Mouse (Mus musculus) G1E-ER4 (cell line): Measurements from ENCODE around the gene Psmd5. TPM values are rescaled to one million over a fixed set of nuclear protein-coding genes. Genes with fewer than 3 reads are reported as not detected.

ENCODE experiments used
- GATA1 ChIP-seq: IDR thresholded peaks from one replicate; pipeline ENCODE4 v1.8.0; 2012; ENCODE audit warnings: low read length, inconsistent platforms
- polyA plus RNA-seq: library from polyadenylated mRNA; stranded (reverse); fragments of >175 nt; gene quantifications from 2 replicates; pipeline ENCODE4 v1.2.3, GENCODE M21; 2012

Psmd5 gene
- polyA plus RNA-seq, 1 experiment: 14.3 TPM

DNA sequence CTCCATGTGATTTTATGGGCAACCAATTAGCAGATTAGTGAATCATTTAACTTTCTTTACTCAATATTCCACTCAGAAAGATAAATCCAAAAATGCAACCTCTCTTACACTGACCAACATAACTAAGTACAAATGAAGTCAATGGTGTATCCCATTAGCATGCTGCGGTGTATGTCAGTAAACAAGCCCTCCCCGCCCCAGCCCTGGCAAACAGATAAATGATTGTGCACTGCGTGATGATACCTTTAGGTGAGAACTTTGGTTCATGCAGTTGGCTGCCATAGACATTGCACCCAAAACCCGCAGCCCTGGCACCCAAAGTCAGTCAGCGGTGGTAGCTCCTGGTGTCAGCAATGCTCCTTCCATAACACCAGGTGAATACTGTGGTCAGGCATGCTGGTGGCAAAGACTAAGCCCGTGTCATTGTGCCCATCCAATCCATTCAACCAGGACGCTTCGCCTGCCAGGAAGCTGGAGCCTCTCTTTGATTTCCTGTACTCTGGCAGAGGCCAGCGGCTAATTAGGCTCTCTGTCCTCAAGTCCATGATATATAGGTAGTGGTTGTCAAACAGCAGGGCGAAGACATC, 69.3 kb downstream of the Psmd5 start:
- TF ChIP-seq GATA1: no peak

DNA sequence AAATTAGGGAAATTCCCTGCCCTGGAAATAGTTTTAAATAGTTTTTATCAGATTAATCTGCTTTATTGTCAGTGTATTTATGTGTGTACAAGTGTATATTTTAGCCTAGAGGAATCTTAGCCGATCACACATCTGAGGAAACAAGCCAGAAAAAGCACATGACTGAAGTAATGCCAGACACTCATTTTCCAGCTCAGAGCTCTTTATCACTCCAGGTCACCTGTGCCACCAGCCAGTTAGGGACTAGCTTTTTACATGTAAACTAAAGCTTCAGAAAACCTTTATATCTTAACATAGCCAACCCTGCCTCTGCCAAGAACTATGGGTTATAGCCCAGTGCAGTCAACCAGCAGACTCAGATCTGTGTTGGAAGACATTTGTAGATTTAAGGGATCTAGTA, 70.0 kb downstream of the Psmd5 start:
- no peak for TF ChIP-seq GATA1

DNA sequence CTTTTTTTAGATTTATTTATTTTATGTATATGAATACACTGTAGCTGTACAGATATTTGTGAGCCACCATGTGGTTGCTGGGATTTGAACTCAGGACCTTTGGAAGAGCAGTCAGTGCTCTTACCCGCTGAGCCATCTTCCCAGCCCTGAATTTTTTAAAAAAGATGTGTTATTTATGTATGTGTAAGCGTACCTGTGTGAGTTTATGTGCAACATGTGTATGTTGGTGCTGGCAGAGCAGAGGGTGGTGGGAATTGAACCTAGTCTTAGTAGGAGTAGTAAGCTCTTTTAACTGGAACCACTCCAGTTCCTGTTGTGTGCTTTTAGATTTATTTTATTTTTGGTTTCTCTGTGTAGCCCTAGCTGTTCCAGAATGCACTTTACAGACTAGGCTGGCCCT, 70.6 kb downstream of the Psmd5 start:
- no peak for TF ChIP-seq GATA1

DNA sequence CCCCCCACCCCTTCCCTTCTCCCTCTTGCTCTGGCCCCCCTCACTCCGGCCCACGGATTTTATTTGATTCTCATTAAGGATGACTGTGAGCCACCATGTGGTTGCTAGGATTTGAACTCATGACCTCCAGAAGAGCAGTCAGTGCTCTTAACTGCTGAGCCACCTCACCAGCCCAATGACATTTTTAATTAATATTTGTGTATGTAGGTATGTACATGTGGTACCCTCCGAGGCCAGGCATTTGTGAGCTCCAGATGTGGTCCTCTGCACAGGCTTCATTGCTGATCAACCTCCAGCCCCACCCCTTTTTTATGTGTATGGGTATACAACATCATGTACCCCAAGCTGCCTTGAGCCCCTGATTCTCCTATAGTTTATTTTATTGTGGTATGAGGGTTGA, 71.0 kb downstream of the Psmd5 start:
- TF ChIP-seq GATA1: no peak

DNA sequence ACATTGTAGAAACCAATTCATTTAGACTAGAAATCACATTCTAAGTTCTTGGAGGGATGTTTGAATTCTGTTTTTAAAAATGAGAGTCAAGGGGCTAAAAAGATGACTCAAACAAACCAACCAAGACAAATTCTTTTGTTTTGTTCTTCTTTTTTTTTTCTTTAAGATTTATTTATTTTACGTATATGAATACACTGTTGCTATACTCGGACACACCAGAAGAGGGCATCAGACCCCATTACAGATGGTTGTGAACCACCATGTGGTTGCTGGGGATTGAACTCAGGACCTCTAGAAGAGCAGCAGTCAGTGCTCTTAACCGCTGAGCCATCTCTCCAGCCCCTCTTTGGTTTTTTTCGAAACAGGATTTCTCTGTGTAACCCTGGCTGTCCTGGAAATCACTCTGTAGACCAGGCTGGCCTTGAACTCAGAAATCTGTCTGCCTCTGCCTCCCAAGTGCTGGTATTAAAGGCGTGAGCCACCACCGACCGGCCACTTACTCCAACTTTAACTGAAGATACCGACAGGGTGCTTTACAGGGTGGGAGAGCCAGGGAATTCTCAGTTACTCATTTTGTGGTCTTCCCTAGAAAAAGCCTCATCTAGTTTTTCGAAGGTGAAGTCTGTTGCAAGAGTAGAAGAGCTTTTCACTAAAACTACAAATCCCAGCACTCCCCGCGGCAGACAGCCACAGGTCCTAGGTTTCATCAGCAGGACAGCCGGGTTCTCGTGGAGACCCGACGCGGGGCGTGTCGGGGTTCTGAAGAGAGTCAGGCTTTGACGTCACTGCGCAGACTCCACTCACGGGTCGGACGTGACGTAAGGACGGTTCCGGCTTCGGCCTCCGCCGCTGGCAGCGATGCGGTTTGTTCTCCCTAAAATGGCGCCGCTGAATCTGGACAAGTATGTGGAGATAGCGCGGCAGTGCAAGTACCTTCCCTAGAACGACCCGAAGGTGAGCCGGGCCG, 73.0 kb downstream of the Psmd5 start:
- no peak for TF ChIP-seq GATA1

DNA sequence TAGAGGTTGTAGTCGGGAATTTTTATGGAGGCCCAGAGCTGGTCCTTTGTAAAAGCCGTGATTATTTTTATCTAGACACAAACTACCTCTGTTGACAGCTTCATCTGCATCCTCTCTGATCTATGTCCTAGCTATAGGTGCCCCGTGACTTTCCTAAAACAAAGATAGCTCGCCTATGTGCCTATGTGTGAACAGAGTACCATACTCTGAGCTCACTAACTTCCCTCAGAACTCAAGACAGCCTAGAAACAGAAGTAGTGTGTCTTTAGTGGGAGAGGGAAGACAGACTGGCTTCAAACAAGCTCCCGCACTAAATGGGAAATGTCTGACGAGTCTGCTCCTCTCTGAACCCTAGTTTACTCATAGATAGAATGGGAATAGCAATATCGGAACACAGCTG, 74.4 kb downstream of the Psmd5 start:
- no peak for TF ChIP-seq GATA1

Other genes starting within 250 kb of the Psmd5 start
- 19.7 and 21.8 TPM in 2 replicates for gene Gapvd1, start 119.7 kb downstream of the Psmd5 start, polyA plus RNA-seq
- 91.1 and 123 TPM in 2 replicates for gene Hspa5, start 103.0 kb downstream of the Psmd5 start, polyA plus RNA-seq
- 9.6 and 16.7 TPM in 2 replicates for gene Rabepk, start 75.1 kb downstream of the Psmd5 start, polyA plus RNA-seq
- gene Fbxw2, start 48.7 kb downstream of the Psmd5 start, polyA plus RNA-seq: 26.3 and 39.9 TPM in 2 replicates
- gene Gm34653, start 42.0 kb downstream of the Psmd5 start, polyA plus RNA-seq: not detected in 2 replicates
- gene Cutal, start 572 bp downstream of the Psmd5 start, polyA plus RNA-seq: 0.03 TPM in 1 of 2 replicates, not detected in the other
- gene Phf19, start 39.1 kb upstream of the Psmd5 start, polyA plus RNA-seq: not detected in 2 replicates
- not detected in 2 replicates for gene Traf1, start 86.8 kb upstream of the Psmd5 start, polyA plus RNA-seq
- gene Hc, start 186.5 kb upstream of the Psmd5 start, polyA plus RNA-seq: not detected in 2 replicates
- gene AI182371, start 226.6 kb upstream of the Psmd5 start, polyA plus RNA-seq: 0.03 TPM in 1 of 2 replicates, not detected in the other
- gene Cntrl, start 234.5 kb upstream of the Psmd5 start, polyA plus RNA-seq: 13.1 and 15.0 TPM in 2 replicates